Mouse (Mus musculus): ENCODE results near the gene Sorl1. TPM values are rescaled to one million over a fixed set of nuclear protein-coding genes. Genes with fewer than 3 reads are reported as not detected.
A peak's percentile ranks its signal among the peaks of the same experiment; 100 is the strongest.

Gene Sorl1
- polyA plus RNA-seq, 1 experiment from 2014 or later = 6.0 TPM

DNA sequence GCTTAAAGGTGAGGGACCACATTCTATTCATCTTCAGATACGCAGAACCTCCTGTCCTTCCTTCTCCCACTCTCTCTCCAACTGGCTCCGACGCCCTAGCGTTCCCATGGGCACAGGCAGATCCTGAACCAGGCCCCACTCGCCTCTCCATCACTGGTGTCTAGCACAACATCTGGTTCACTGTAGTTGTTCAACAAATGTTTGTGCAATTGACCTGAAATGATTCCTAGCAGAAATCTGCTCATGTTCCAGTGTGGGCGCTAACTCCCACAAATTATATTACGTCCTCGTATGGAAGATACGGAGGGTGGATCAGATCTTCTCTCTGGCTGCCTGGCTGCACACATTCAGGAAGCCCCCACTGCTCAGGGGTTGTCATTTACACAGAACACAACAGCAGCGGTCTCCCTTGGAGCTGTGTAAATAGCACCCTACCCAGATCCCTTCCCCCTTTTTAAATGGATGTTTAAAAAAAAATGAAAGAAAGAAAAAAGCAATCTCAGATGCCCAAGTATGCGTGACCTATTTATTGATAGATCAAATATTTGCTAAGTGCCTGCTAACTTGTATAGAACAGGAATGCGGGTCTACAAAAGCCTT, 70.4 kb downstream of the Sorl1 start:
- H3K4me1 ChIP-seq (ENCODE audit: control insufficient read depth, insufficient read depth, low read length) = no peaks in the 10 kb centered on the region; the same call in 1 of the 2 replicates
- WGBS = 75% methylated on average over 12 of the region's 12 CpGs
- H3K9me3 ChIP-seq (ENCODE audit: control insufficient read depth, low read length) = no peaks in the 10 kb centered on the region
- H3K4me3 ChIP-seq (ENCODE audit: low read length) = no peak overlapping the region
- H3K27ac ChIP-seq (ENCODE audit: low read length) = no peak overlapping the region
- no peak for ATAC-seq
- no peak overlapping the region for H3K9ac ChIP-seq (ENCODE audit: low read depth, low read length)
- no peaks in the 10 kb centered on the region for H3K27me3 ChIP-seq (replicated peaks; ENCODE audit: control insufficient read depth, insufficient read depth, low read length)
- no peak overlapping the region for H3K4me2 ChIP-seq (ENCODE audit: low read depth, low read length)
- H3K36me3 ChIP-seq (ENCODE audit: control insufficient read depth, insufficient read depth, low read length) = no peaks in the 10 kb centered on the region

DNA sequence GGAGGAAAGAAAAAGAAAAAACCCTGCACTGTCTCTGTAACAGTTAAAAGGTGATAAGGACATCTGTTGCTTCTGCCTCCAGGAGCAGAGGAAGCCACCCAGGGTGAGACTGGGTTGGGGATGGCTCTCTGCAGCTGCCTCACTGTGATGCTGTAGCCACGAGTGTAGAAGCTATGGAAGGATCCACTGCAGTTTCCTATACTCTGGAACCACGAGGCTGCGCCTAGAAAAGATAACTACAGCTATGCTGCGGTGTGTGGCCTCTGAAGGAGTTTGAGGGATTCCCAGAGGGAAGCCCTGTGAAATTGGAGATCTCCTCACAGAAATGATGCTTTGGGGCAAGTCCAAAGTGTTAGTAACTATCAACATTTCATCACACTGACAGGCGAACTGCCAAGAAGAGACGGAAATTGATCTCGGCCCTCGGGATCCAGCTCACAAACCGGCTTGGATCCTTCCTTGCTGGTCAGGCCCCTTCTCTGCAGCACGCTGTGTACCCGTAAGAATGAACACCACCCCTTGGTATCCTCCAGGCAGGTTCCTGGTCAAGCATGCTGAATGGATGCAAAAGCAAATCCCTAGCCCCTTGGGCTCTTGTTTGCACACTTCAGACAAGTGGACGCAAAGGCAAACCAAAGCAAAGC, 71.3 kb downstream of the Sorl1 start:
- Histone ChIP-seq H3K4me1 (ENCODE audit: control insufficient read depth, insufficient read depth, low read length) (no peaks in the 10 kb centered on the region; the same call in 1 of the 2 replicates), H3K4me2 (ENCODE audit: low read depth, low read length) (no peak overlapping the region), H3K4me3 (ENCODE audit: low read length) (no peak overlapping the region), H3K27me3 (replicated peaks; ENCODE audit: control insufficient read depth, insufficient read depth, low read length) (no peaks in the 10 kb centered on the region), H3K9ac (ENCODE audit: low read depth, low read length) (no peak overlapping the region), H3K36me3 (ENCODE audit: control insufficient read depth, insufficient read depth, low read length) (no peaks in the 10 kb centered on the region), H3K9me3 (ENCODE audit: control insufficient read depth, low read length) (no peaks in the 10 kb centered on the region), H3K27ac (ENCODE audit: low read length) (no peak overlapping the region)
- WGBS = 42% methylated on average over 12 of the region's 12 CpGs
- 0 out of 2 replicates have a peak, but pooled peaks have one; percentile 28 for ATAC-seq

GRCm38 (mm10) chr9:42048542-42048941, 75.6 kb downstream of the Sorl1 start:
- no peaks in the 10 kb centered on the region for H3K4me1 ChIP-seq (ENCODE audit: control insufficient read depth, insufficient read depth, low read length)
- 58% methylated on average over 2 of the region's 2 CpGs for WGBS
- ATAC-seq = no peak
- no peaks in the 10 kb centered on the region for H3K36me3 ChIP-seq (ENCODE audit: control insufficient read depth, insufficient read depth, low read length)
- H3K4me3 ChIP-seq (ENCODE audit: low read length) = no peak overlapping the region
- H3K4me2 ChIP-seq (ENCODE audit: low read depth, low read length) = no peak overlapping the region
- no peak overlapping the region for H3K9ac ChIP-seq (ENCODE audit: low read depth, low read length)
- H3K27ac ChIP-seq (ENCODE audit: low read length) = no peak overlapping the region
- H3K9me3 ChIP-seq (ENCODE audit: control insufficient read depth, low read length) = no peaks in the 10 kb centered on the region
- H3K27me3 ChIP-seq (replicated peaks; ENCODE audit: control insufficient read depth, insufficient read depth, low read length) = no peaks in the 10 kb centered on the region

DNA sequence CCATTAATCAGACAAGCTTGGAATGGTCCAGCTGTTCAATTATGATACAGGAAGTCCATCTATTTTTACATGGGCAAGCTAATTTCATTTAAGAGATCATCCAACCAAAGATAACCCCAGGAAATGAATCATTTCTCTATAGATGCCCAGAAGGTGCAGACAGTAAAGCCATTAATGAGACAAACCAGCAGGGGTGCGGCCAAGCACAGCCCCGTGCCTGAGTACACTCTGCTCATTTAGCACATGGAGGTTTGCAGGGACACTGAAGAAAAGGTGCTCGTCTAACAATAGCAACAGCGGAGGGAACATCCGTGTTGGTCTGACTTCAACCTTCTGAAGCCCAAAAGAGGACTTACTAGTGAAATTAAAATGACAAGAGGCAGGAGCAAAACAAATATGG, 76.3 kb downstream of the Sorl1 start:
- no peak overlapping the region for H3K9ac ChIP-seq (ENCODE audit: low read depth, low read length)
- no peaks in the 10 kb centered on the region for H3K9me3 ChIP-seq (ENCODE audit: control insufficient read depth, low read length)
- H3K27me3 ChIP-seq (replicated peaks; ENCODE audit: control insufficient read depth, insufficient read depth, low read length) = no peaks in the 10 kb centered on the region
- WGBS = 72% methylated on average over 5 of the region's 5 CpGs
- H3K27ac ChIP-seq (ENCODE audit: low read length) = no peak overlapping the region
- no peaks in the 10 kb centered on the region for H3K36me3 ChIP-seq (ENCODE audit: control insufficient read depth, insufficient read depth, low read length)
- ATAC-seq = no peak
- H3K4me3 ChIP-seq (ENCODE audit: low read length) = no peak overlapping the region
- H3K4me1 ChIP-seq (ENCODE audit: control insufficient read depth, insufficient read depth, low read length) = no peaks in the 10 kb centered on the region
- H3K4me2 ChIP-seq (ENCODE audit: low read depth, low read length) = no peak overlapping the region

- no peak overlapping the region for H3K4me2 ChIP-seq (ENCODE audit: low read depth, low read length)
- H3K36me3 ChIP-seq (ENCODE audit: control insufficient read depth, insufficient read depth, low read length) = no peaks in the 10 kb centered on the region
- H3K4me3 ChIP-seq (ENCODE audit: low read length) = no peak overlapping the region
- ATAC-seq = no peak
- no peak overlapping the region for H3K27ac ChIP-seq (ENCODE audit: low read length)
- no peak overlapping the region for H3K9ac ChIP-seq (ENCODE audit: low read depth, low read length)
- no peaks in the 10 kb centered on the region for H3K9me3 ChIP-seq (ENCODE audit: control insufficient read depth, low read length)
- no peaks in the 10 kb centered on the region for H3K4me1 ChIP-seq (ENCODE audit: control insufficient read depth, insufficient read depth, low read length)
- 89% methylated on average over 11 of the region's 11 CpGs for WGBS
- no peaks in the 10 kb centered on the region for H3K27me3 ChIP-seq (replicated peaks; ENCODE audit: control insufficient read depth, insufficient read depth, low read length)
Observed at GRCm38 (mm10) chr9:42046248-42046647, 77.8 kb downstream of the Sorl1 start.

- no peak overlapping the region for H3K27ac ChIP-seq (ENCODE audit: low read length)
- H3K4me2 ChIP-seq (ENCODE audit: low read depth, low read length) = no peak overlapping the region
- 90% methylated on average over 8 of the region's 8 CpGs for WGBS
- no peak for ATAC-seq
- peaks cover 2% of the 10 kb centered on the region; the same call in 1 of the 2 replicates for H3K4me1 ChIP-seq (ENCODE audit: control insufficient read depth, insufficient read depth, low read length)
- no peak overlapping the region for H3K9ac ChIP-seq (ENCODE audit: low read depth, low read length)
- no peak overlapping the region for H3K4me3 ChIP-seq (ENCODE audit: low read length)
- H3K27me3 ChIP-seq (replicated peaks; ENCODE audit: control insufficient read depth, insufficient read depth, low read length) = no peaks in the 10 kb centered on the region
- no peaks in the 10 kb centered on the region for H3K36me3 ChIP-seq (ENCODE audit: control insufficient read depth, insufficient read depth, low read length)
- H3K9me3 ChIP-seq (ENCODE audit: control insufficient read depth, low read length) = no peaks in the 10 kb centered on the region
Observed at GRCm38 (mm10) chr9:42044651-42045050, 79.4 kb downstream of the Sorl1 start.

DNA sequence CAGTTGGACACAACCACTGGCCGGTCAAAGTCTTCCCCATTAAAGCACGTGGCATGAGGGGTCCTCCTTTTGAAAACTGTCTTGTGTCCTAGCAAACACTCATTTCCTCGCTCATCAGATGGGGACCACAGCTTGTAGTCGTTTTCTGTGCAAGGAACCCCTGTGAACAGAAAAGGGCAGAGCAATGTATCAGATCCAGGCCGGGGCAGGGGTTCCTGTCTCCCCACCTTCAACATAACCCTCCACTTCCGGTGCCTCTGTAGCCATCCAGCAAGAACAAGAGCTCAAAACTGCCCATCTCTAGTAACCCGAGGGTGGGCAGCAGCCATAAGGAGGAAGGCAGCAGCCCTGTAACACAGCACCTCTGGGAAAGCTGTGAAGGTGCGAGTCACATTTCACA, 80.2 kb downstream of the Sorl1 start:
- peaks cover 3% of the 10 kb centered on the region; the same call in 1 of the 2 replicates for H3K4me1 ChIP-seq (ENCODE audit: control insufficient read depth, insufficient read depth, low read length)
- no peak for ATAC-seq
- WGBS = 85% methylated on average over 8 of the region's 8 CpGs

DNA sequence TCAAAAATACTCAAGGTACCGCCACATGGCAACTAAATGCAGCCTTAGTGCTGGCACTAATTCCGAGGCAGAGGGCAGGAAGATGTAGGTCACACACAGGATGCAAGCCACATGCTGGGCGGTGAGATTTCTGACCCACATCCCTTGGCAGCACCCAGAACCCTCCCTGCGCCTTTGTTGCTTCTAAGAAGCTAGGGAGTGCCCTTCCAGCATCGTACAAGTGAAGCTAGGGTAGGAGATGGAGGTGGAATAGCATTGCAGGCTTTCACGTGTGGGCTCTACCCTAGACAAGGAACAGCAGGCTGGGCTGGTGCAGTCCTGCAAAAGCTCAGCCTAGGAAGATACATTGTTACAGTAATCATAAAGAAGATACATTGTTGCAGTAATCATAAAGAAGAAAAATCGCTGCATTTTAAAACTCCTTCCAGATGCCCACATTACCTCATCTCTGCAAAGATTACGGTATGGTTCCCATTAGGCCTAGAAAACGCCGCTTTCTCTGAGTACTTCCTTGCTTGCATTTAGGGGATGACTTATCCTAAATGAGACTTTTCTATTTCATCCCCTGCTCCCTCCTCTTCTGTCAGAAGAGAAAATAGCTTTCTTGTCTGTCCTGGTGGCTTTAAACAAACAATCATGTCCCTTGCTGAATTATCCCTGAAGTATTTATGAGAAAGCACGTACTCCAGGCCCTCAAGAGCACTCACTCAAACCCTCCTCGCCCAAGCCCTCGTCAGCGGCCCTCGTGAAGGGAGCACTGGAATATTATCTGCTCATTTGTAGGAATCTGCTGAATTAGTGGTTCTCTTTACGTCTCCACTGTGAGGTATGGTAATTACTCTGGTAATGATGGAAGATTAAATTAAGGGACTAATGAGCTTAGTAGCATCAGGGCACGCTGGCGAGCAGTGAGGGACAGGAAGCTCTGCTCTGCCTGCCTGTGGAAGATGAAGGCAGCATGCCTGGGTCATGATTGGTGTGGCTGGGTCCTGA, 84.8 kb downstream of the Sorl1 start:
- Histone ChIP-seq H3K4me3 (ENCODE audit: low read length) (no peak overlapping the region), H3K9ac (ENCODE audit: low read depth, low read length) (no peak overlapping the region), H3K9me3 (ENCODE audit: control insufficient read depth, low read length) (no peaks in the 10 kb centered on the region), H3K27ac (ENCODE audit: low read length) (no peak overlapping the region), H3K4me1 (ENCODE audit: control insufficient read depth, insufficient read depth, low read length) (peaks cover 3% of the 10 kb centered on the region; the same call in 1 of the 2 replicates), H3K36me3 (ENCODE audit: control insufficient read depth, insufficient read depth, low read length) (no peaks in the 10 kb centered on the region), H3K4me2 (ENCODE audit: low read depth, low read length) (no peak overlapping the region), H3K27me3 (replicated peaks; ENCODE audit: control insufficient read depth, insufficient read depth, low read length) (no peaks in the 10 kb centered on the region)
- no peak for ATAC-seq
- 68% methylated on average over 18 of the region's 18 CpGs for WGBS

More for the DNA sequence above, 80.2 kb downstream of the Sorl1 start:
- Histone ChIP-seq H3K9ac (ENCODE audit: low read depth, low read length) (no peak overlapping the region; the same call in 1 of the 2 replicates), H3K9me3 (ENCODE audit: control insufficient read depth, low read length) (no peaks in the 10 kb centered on the region), H3K36me3 (ENCODE audit: control insufficient read depth, insufficient read depth, low read length) (no peaks in the 10 kb centered on the region), H3K4me3 (ENCODE audit: low read length) (no peak overlapping the region), H3K27me3 (replicated peaks; ENCODE audit: control insufficient read depth, insufficient read depth, low read length) (no peaks in the 10 kb centered on the region), H3K27ac (ENCODE audit: low read length) (no peak overlapping the region), H3K4me2 (ENCODE audit: low read depth, low read length) (no peak overlapping the region)

DNA sequence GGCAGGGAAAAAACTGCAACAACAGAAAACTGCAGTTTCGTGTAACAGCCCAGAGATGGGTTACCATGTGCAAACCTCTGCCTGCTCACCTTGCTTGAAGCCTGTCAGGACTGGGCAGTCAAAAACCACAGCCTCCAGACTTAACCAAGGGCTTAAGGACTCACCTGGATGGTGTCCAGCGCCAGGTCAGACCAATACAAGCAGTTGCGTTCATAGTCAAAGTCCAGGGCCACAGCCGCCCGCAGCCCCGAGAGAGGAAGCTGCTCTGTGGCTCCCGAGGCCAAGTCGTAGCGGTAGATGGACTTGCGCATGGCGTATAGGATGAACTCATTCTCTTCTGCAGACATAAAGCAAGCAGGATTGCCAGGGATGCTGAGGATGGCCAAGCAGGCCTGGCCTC, 87.2 kb downstream of the Sorl1 start:
- 92% methylated on average over 11 of the region's 11 CpGs for WGBS

More for the DNA sequence above, 87.2 kb downstream of the Sorl1 start:
- H3K9ac ChIP-seq (ENCODE audit: low read depth, low read length) = no peak overlapping the region
- no peaks in the 10 kb centered on the region for H3K36me3 ChIP-seq (ENCODE audit: control insufficient read depth, insufficient read depth, low read length)
- H3K4me3 ChIP-seq (ENCODE audit: low read length) = no peak overlapping the region
- H3K4me2 ChIP-seq (ENCODE audit: low read depth, low read length) = no peak overlapping the region
- ATAC-seq = no peak
- no peaks in the 10 kb centered on the region for H3K27me3 ChIP-seq (replicated peaks; ENCODE audit: control insufficient read depth, insufficient read depth, low read length)
- H3K4me1 ChIP-seq (ENCODE audit: control insufficient read depth, insufficient read depth, low read length) = peaks cover 3% of the 10 kb centered on the region; the same call in 1 of the 2 replicates
- no peak overlapping the region for H3K27ac ChIP-seq (ENCODE audit: low read length)
- no peaks in the 10 kb centered on the region for H3K9me3 ChIP-seq (ENCODE audit: control insufficient read depth, low read length)

Measured in intestine, embryonic 16.5 days (tissue).